Mouse (Mus musculus) embryo, embryonic 10 days (tissue): ENCODE data around the gene Ccnd1.

Source experiments
- DNase-seq: peaks from one replicate; pipeline ENCODE4 v3.0.0-alpha.2; 2015; ENCODE audit warnings: low spot score

The Ccnd1 gene

DNA sequence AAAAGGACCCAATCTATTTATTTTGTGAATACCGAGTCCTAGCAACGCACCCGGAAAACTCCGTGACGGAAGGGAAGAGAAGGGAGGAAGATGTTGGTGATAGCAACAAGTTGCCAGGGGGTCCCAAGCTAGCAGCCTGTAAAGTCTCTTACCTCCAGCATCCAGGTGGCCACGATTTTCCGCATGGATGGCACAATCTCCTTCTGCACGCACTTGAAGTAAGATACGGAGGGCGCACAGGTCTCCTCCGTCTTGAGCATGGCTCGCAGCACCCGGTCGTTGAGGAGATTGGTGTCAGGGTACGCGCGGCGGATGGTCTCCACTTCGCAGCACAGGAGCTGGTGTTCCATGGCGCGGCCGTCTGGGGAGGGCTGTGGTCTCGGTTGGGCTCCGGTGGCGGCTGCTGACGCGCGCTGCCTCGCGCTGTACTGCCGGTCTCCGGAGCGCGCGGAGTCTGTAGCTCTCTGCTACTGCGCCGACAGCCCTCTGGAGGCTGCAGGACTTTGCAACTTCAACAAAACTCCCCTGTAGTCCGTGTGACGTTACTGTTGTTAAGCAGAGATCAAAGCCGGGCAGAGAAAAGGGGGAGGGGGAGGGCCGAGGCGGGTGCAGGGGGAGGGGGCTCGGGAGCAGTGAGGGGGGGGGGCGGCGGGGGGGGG is at the start of gene Ccnd1:
TSS of gene Ccnd1 (minus strand) at position 582 of the 659 bp plus-strand sequence.
- DNase-seq, result peak; percentile 91

- peak; percentile 20 for DNase-seq
These were observed 49.1 kb upstream of the Ccnd1 start for GRCm38 (mm10) chr7:144988856-144989255.

DNA sequence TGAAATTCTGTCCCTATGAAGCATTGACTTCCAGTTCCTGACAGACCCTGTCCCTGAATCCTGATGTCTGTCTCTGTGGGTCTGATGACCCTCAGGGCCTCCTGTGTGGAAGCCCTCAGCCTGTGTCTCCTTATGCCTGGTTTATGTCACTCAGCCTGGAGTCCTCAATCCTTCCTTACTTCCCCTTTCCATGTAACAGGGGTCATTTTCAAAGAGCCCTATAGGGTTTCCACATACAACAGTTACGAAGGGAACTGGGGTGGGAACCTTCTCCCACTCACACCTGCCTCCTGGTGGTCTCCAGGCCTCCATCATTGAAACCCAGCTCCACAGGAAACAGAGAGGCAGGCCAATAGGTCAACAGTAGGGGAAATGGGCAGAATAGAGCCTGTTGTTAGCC is 45.4 kb upstream of the Ccnd1 start:
- DNase-seq, result no peak

DNA sequence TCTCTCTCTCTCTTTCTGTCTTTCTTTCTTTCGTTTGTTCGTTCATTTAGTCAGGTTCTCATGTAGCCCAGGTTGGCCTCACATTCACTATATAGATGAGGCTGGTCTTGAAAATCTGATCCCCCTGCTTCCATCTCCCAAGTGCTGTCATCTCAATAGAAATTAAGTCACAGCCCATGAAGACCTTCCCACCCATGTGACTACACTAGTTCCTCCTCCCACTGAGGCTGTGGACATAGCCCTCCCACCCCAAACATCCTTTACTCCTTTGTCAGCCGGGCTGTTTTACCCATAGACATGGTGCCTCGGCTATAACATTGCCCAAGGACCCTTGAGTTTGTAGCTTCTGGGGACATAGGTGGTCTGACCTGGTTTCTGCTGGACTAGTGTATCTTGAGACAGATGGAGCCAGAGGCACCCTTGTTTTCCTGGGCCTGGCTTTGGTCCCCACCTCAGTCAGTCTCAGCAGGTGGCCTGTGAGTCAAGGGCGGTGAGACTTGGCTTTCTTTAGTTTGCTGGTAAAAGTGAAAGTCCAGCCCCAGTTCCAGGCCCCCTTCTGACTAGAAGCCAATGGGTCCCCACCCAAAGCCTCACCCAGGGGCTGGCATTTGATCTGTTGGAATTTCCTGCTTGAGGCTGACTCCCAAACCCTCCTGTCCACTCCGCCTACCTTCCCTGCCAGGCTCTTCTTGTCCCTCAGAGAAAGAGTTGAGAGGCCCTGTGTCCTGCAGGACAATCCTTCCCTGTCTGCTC is 42.8 kb upstream of the Ccnd1 start:
- DNase-seq, result no peak

- DNase-seq, result no peak
These were observed 41.8 kb upstream of the Ccnd1 start for GRCm38 (mm10) chr7:144981426-144982079.

- no peak for DNase-seq
These were observed 40.1 kb upstream of the Ccnd1 start for GRCm38 (mm10) chr7:144979814-144980213.

DNA sequence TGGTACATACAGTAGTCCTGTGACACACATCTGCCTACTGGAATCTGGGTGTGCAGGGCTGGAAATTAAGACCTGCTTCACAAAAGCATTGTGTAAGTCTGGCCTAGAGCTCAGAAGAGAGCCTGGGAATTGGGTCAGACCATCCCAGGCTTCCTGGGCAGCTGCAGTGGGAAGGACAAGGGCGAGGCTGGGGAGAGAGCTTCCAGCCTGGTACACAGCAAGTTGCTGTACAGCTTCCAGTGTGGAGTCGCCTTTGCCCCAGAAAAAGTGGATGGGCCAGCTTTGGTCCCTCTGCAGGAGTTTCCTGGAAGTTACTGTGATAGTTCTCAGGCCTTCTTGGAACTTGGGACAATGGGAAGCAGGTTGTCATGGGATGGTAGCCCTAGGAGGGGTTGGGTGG is 37.4 kb upstream of the Ccnd1 start:
- no peak for DNase-seq

DNA sequence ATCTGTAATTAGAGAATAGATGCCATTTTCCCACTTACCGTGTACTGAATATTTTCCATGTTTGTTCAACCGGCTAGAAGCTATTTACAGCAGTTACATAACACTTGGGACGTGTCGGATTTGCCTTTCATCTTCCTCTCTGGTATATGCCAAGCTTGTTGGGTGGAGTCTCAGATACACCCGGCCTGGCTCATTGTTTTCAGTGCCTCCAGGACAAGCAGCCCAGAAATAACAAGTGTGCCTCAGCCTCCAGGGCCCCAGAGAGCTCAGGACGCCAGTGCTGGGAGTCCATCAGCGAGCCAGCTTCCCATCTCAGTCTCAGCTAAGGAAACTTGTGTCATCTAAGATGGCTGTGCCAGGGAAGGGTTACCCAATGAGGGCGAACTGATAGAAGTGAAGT is 33.7 kb upstream of the Ccnd1 start:
- DNase-seq, result no peak

DNA sequence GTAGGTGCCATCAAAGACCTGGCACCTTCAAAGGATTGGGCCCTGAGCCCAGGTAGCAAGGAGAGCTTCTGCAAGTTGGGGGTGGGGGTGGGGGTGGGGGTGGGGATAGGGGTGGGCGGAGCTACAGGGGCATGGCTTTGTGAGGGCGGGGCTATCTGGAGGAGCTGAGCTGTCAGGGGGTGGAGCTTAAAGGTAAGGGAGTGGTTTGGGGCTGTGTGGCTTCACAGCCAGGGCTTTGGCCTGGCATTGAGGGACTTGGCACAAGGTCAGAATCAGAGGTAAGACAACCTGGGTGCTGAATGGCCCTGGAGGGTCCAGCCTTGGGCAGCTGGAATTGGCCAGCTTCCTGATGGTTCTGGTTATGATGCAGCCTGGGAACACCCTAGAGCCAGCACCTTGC is 32.0 kb upstream of the Ccnd1 start:
- DNase-seq, result no peak

DNA sequence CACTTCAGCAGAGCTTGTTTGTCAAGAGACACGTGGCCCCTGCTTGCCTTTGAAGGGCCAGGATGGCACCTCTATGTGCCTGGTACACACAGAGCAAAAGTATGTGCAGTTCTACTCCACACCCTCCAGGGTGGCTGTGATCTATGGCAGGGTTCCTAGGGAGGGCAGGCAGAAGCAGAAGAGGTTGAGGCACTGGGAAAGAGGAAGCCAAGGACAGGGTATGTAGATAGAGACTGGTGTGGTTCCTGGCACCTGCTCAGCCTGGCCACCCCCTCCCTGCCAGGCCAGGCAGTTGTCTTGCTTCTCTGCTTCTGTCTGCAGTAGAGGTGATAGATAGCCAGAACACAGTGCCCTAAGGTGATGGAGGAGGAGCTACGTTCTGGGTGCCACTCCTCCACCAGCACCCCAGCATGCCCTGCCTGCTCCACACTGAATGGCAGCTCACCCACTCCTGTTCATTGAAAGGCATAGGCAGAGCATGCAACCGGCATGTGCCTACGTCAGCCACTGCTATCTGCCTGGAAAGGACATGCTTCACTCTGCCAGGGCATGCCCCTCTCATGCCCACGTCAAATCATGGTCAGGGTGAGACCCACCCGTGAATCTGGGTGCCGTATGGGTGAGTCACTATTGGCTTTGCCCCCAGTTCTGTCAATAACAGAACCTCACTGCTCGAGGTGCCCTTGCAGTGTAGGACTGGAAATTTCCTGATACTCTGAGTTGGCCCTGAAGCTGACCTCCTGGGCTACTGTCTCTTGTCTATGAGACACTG is 31.5 kb upstream of the Ccnd1 start:
- DNase-seq, result no peak

GRCm38 (mm10) chr7:144965893-144966292 is 26.2 kb upstream of the Ccnd1 start:
- no peak for DNase-seq

- no peak for DNase-seq
These were observed 24.6 kb upstream of the Ccnd1 start for GRCm38 (mm10) chr7:144964316-144964715.

DNA sequence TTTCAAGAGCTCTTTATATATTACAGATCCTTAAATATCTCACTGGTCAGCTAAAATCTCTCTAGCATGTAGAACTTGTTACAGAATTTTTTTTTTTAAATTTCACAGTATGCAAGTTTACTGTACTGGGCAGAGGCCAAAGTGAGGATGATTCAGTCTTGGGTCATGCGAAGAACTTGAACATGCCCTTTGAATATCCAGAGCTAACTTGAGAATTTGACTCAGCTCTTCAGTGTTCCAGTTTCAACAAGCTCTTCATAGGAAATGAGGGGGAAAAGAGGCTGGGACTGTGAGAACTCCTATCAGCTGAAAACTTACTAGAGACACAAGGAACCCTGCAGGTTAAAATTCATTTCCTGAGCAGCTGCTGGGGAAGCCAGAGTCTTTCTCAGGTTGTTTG is 24.2 kb upstream of the Ccnd1 start:
- DNase-seq, result no peak

DNA sequence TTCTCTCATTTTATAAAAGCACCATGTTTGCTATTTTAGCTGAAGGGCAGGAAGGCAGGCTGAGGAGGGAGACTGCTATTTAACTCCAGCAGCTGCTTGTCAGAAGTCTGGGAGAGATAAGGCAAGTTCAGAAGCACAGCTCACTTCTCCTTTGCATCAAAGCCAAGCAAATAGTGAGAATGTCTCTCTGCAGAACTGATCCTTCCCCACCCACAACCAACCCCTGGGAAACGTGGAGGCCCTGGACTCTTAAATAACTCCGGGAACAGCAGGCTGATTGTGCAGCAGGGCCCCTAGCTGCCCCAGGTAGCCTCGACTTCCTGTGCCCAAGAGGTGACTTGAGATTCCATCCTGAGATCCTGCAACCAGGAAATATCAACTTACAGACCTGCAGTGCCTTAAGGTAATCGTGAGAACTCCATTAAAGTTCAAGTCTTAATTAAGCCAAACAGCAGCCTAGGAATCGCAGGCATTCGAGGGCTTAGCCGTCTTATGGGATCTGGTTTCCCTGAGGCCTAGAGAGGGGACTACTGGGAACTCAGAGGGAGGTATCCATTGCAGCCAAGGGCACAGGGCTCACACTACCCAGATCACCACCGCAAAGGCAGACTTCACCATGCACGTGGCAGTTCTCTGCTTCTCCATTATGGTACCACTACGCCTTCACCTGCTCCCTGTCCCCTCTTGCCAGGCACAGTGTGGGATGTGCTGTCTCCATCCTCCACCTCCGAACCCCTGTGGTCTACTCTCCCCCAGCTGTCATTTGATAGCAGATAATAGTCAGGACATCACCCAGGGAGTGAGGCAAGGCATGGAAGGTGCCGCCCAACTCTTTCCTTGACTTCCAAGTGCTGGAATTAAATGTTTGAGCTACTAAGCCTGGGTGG is 19.0 kb upstream of the Ccnd1 start:
- peak; percentile 16 for DNase-seq

- peak; percentile 97 for DNase-seq
These were observed 3.5 kb upstream of the Ccnd1 start for GRCm38 (mm10) chr7:144943254-144943653.

GRCm38 (mm10) chr7:144942744-144943135 is 3.0 kb upstream of the Ccnd1 start:
- DNase-seq, result peak; percentile 44

GRCm38 (mm10) chr7:144942071-144942743 is 2.5 kb upstream of the Ccnd1 start:
- DNase-seq, result peak; percentile 76

GRCm38 (mm10) chr7:144941242-144941831 is 1.6 kb upstream of the Ccnd1 start:
- DNase-seq, result peak; percentile 97

DNA sequence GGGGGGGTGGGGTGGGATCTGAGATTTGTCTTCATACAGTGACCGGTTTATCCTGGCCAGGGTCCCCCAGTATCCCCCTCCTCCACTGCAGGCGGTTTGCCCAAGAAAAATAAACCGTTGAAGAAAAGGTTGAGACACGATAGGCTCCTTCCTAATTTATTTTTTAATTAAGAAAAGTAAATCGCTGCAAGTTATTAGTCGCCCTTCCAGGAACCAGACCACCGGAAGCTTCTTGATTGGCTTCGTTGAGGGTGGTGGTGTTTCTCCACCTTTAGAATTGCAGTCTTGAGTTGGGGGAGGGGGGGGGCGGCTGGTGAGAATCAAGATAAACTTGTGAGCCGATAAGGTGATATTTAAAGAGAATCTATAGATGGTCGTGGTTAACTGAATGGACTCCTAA is 860 bp upstream of the Ccnd1 start:
- DNase-seq, result peak; percentile 12

GRCm38 (mm10) chr7:144940003-144940571 is 362 bp upstream of the Ccnd1 start:
- no peak for DNase-seq
